Mouse (Mus musculus) myocyte (in vitro differentiated cells): ENCODE results near the gene Peli2.

Experiments used
- CEBPB ChIP-seq: IDR thresholded peaks from 2 replicates; pipeline ENCODE4 v1.6.1; 2011; ENCODE audit warnings: mild to moderate bottlenecking, moderate library complexity; ENCODE audit not compliant: poor library complexity, insufficient read depth, severe bottlenecking
- E2F4 ChIP-seq: IDR thresholded peaks from one replicate; pipeline ENCODE4 v1.6.1; 2011; ENCODE audit warnings: mild to moderate bottlenecking, control low read depth, moderate library complexity; ENCODE audit not compliant: insufficient read depth
- MAX ChIP-seq: IDR thresholded peaks from one replicate; pipeline ENCODE4 v1.6.1; 2011; ENCODE audit warnings: low read depth, mild to moderate bottlenecking, control low read depth
- MYOD1 ChIP-seq, 3 experiments: IDR thresholded peaks; one replicate each; pipeline ENCODE4 v1.6.1; 2011; ENCODE audit warnings: control low read depth in 2 of 3, low read depth in 2 of 3, mild to moderate bottlenecking in 2 of 3, moderate library complexity in 1 of 3; ENCODE audit not compliant: insufficient read length in 2 of 3, control insufficient read depth in 1 of 3
- MYOG ChIP-seq, 3 experiments: IDR thresholded peaks; one replicate each; pipeline ENCODE4 v1.6.1; 2011; ENCODE audit warnings: control low read depth in 2 of 3, low read depth in 2 of 3, mild to moderate bottlenecking in 2 of 3; ENCODE audit not compliant: insufficient read length in 2 of 3, control insufficient read depth in 1 of 3, insufficient read depth in 1 of 3
- POLR2A ChIP-seq: IDR thresholded peaks from one replicate; pipeline ENCODE4 v1.6.1; 2011; ENCODE audit warnings: low read depth, mild to moderate bottlenecking, control low read depth, moderate library complexity; ENCODE audit not compliant: insufficient read length
- POLR2AphosphoS2 ChIP-seq: IDR thresholded peaks from one replicate; pipeline ENCODE4 v1.6.1; 2011; ENCODE audit warnings: low read depth, control low read depth; ENCODE audit not compliant: insufficient read length
- REST ChIP-seq: IDR thresholded peaks from one replicate; pipeline ENCODE4 v1.6.1; 2011; ENCODE audit warnings: mild to moderate bottlenecking, control low read depth, moderate library complexity; ENCODE audit not compliant: insufficient read depth, insufficient read length
- SRF ChIP-seq: IDR thresholded peaks from one replicate; pipeline ENCODE4 v1.6.1; 2011; ENCODE audit warnings: low read depth; ENCODE audit not compliant: control insufficient read depth, insufficient read length
- TCF12 ChIP-seq: IDR thresholded peaks from one replicate; pipeline ENCODE4 v1.6.1; 2011; ENCODE audit warnings: mild to moderate bottlenecking, control low read depth; ENCODE audit not compliant: poor library complexity, insufficient read depth, severe bottlenecking
- TCF3 ChIP-seq: IDR thresholded peaks from one replicate; pipeline ENCODE4 v1.6.1; 2011; ENCODE audit warnings: low read depth, control low read depth; ENCODE audit not compliant: insufficient read length
- USF1 ChIP-seq: IDR thresholded peaks from one replicate; pipeline ENCODE4 v1.6.1; 2011; ENCODE audit warnings: low read depth, mild to moderate bottlenecking, control low read depth, moderate library complexity

GRCm38 (mm10) chr14:48128701-48129100 lies 8.1 kb downstream of the Peli2 start:
- TF ChIP-seq POLR2A (no peak), REST (no peak), MAX (no peak), TCF12 (no peak), MYOD1 (IDR thresholded peaks at IDR 0.05; ENCODE audit: control insufficient read depth in 1 of 3, insufficient read length in 2 of 3, low read depth in 2 of 3) (no peak), CEBPB (no peak), USF1 (no peak), SRF (no peak), POLR2AphosphoS2 (no peak), TCF3 (no peak), MYOG (IDR thresholded peaks at IDR 0.05; ENCODE audit: control insufficient read depth in 1 of 3, insufficient read depth in 1 of 3, insufficient read length in 2 of 3, low read depth in 2 of 3) (no peak), E2F4 (no peak)
